Mouse (Mus musculus) hindbrain, embryonic 16.5 days (tissue): Measurements from ENCODE around the gene Meis1. TPM values are rescaled to one million over a fixed set of nuclear protein-coding genes. Genes with fewer than 3 reads are reported as not detected.

ENCODE experiments used
- ATAC-seq: fragments of 200-750 bp; cut with Nextera tagmentation; 2 replicates; pipeline ENCODE4 v1.8.0; 2017; ENCODE audit warnings: moderate TSS enrichment, moderate library complexity
- H3K27ac ChIP-seq: fragments of 300-500 bp; sonication (generic); 2 replicates; pipeline ENCODE4 v1.5.1; 2014; ENCODE audit warnings: low read depth, mild to moderate bottlenecking, control low read depth, low read length, moderate library complexity
- H3K27me3 ChIP-seq: fragments of 300-500 bp; sonication (generic); replicated peaks from 2 replicates; pipeline ENCODE4 v1.6.1; 2014; ENCODE audit warnings: low read length; ENCODE audit not compliant: control insufficient read depth, insufficient read depth
- H3K36me3 ChIP-seq: fragments of 300-500 bp; sonication (generic); 2 replicates; pipeline ENCODE4 v1.6.1; 2014; ENCODE audit warnings: mild to moderate bottlenecking, low read length, moderate library complexity, mixed read lengths; ENCODE audit not compliant: control insufficient read depth, insufficient read depth
- H3K4me1 ChIP-seq: fragments of 300-500 bp; sonication (generic); 2 replicates; pipeline ENCODE4 v1.6.1; 2014; ENCODE audit warnings: low read depth, low read length; ENCODE audit not compliant: control insufficient read depth, insufficient read depth
- H3K4me2 ChIP-seq: fragments of 300-500 bp; sonication (generic); 2 replicates; pipeline ENCODE4 v1.6.1; 2014; ENCODE audit warnings: mild to moderate bottlenecking, low read length, control low read depth, moderate library complexity
- H3K4me3 ChIP-seq: fragments of 300-500 bp; sonication (generic); 2 replicates; pipeline ENCODE4 v1.5.1; 2014; ENCODE audit warnings: mild to moderate bottlenecking, low read length, control low read depth, moderate library complexity
- H3K9ac ChIP-seq: fragments of 300-500 bp; sonication (generic); 2 replicates; pipeline ENCODE4 v1.6.1; 2014; ENCODE audit warnings: low read depth, mild to moderate bottlenecking, control low read depth, low read length, moderate library complexity
- H3K9me3 ChIP-seq: fragments of 300-500 bp; sonication (generic); 2 replicates; pipeline ENCODE4 v1.6.1; 2014; ENCODE audit warnings: mild to moderate bottlenecking, low read length, moderate library complexity; ENCODE audit not compliant: control insufficient read depth
- WGBS: fragments of 180-500 bp; shearing (Covaris S2); extraction: QIAGEN DNeasy Blood & Tissue Kit; methylation state at CpG from one replicate; pipeline ENCODE4 v1.1.7; 2014; 5-methylcytosine and 5-hydroxymethylcytosine counted together
- polyA plus RNA-seq: library from polyadenylated mRNA; unstranded; fragments of >200 nt; fragmentation: Nextera tagmentation; extraction: Ambion mirVana; gene quantifications from 2 replicates; pipeline ENCODE4 v1.2.1, GENCODE M21; 2015

Gene Meis1
- polyA plus RNA-seq, 1 experiment from 2014 or later: 183 TPM

- Histone ChIP-seq H3K9me3 (no peaks in the 10 kb centered on the region), H3K4me1 (peaks cover 23% of the 10 kb centered on the region), H3K27ac (no peak overlapping the region), H3K27me3 (no peaks in the 10 kb centered on the region), H3K9ac (no peak overlapping the region), H3K4me3 (no peak overlapping the region), H3K4me2 (no peak overlapping the region), H3K36me3 (no peaks in the 10 kb centered on the region)
- 66% methylated on average over 2 of the region's 2 CpGs for WGBS
- ATAC-seq: no peak
These were observed 92.0 kb downstream of the Meis1 start for GRCm38 (mm10) chr11:18926798-18927197.

- Histone ChIP-seq H3K4me3 (no peak overlapping the region), H3K27me3 (no peaks in the 10 kb centered on the region), H3K9me3 (no peaks in the 10 kb centered on the region), H3K27ac (no peak overlapping the region), H3K36me3 (no peaks in the 10 kb centered on the region), H3K4me1 (peaks cover 8% of the 10 kb centered on the region), H3K4me2 (no peak overlapping the region), H3K9ac (no peak overlapping the region)
- no peak for ATAC-seq
- WGBS: 73% methylated on average over 2 of the region's 2 CpGs
These were observed 94.0 kb downstream of the Meis1 start for GRCm38 (mm10) chr11:18924583-18925334.

GRCm38 (mm10) chr11:18923274-18923673 is 95.5 kb downstream of the Meis1 start:
- Histone ChIP-seq H3K27me3 (no peaks in the 10 kb centered on the region), H3K36me3 (no peaks in the 10 kb centered on the region), H3K9ac (no peak overlapping the region), H3K4me3 (no peak overlapping the region), H3K9me3 (no peaks in the 10 kb centered on the region), H3K4me1 (peaks cover 9% of the 10 kb centered on the region), H3K4me2 (no peak overlapping the region), H3K27ac (no peak overlapping the region)
- 84% methylated on average over 5 of the region's 5 CpGs for WGBS
- no peak for ATAC-seq

GRCm38 (mm10) chr11:18920651-18921050 is 98.1 kb downstream of the Meis1 start:
- H3K36me3 ChIP-seq: no peaks in the 10 kb centered on the region
- no peak overlapping the region for H3K9ac ChIP-seq
- peaks cover 19% of the 10 kb centered on the region for H3K4me1 ChIP-seq
- H3K4me2 ChIP-seq: no peak overlapping the region
- no peak for ATAC-seq
- WGBS: 96% methylated on average over 3 of the region's 3 CpGs
- no peak overlapping the region for H3K4me3 ChIP-seq
- H3K27me3 ChIP-seq: no peaks in the 10 kb centered on the region
- H3K9me3 ChIP-seq: no peaks in the 10 kb centered on the region
- H3K27ac ChIP-seq: no peak overlapping the region

- Histone ChIP-seq H3K9ac (no peak overlapping the region), H3K4me1 (peaks cover 19% of the 10 kb centered on the region), H3K27ac (no peak overlapping the region), H3K36me3 (no peaks in the 10 kb centered on the region), H3K4me3 (no peak overlapping the region), H3K4me2 (no peak overlapping the region), H3K9me3 (no peaks in the 10 kb centered on the region), H3K27me3 (no peaks in the 10 kb centered on the region)
- WGBS: 57% methylated on average over 3 of the region's 3 CpGs
- no peak for ATAC-seq
These were observed 99.5 kb downstream of the Meis1 start for GRCm38 (mm10) chr11:18919162-18919762.

- H3K36me3 ChIP-seq: no peaks in the 10 kb centered on the region
- no peak overlapping the region for H3K9ac ChIP-seq
- no peak for ATAC-seq
- H3K4me1 ChIP-seq: peaks cover 19% of the 10 kb centered on the region
- no peaks in the 10 kb centered on the region for H3K27me3 ChIP-seq
- H3K9me3 ChIP-seq: no peaks in the 10 kb centered on the region
- H3K27ac ChIP-seq: no peak overlapping the region
- WGBS: 23% methylated on average over 5 of the region's 5 CpGs
- H3K4me3 ChIP-seq: no peak overlapping the region
- no peak overlapping the region for H3K4me2 ChIP-seq
These were observed 100.9 kb downstream of the Meis1 start for GRCm38 (mm10) chr11:18917887-18918286.

GRCm38 (mm10) chr11:18913251-18913650 is 105.5 kb downstream of the Meis1 start:
- H3K4me1 ChIP-seq: peaks cover 32% of the 10 kb centered on the region
- no peak overlapping the region for H3K4me2 ChIP-seq
- no peak for ATAC-seq
- H3K9me3 ChIP-seq: no peaks in the 10 kb centered on the region
- H3K36me3 ChIP-seq: no peaks in the 10 kb centered on the region
- no peak overlapping the region for H3K4me3 ChIP-seq
- WGBS: 38% methylated on average over 1 of the region's 1 CpGs
- H3K27ac ChIP-seq: no peak overlapping the region
- H3K27me3 ChIP-seq: no peaks in the 10 kb centered on the region
- H3K9ac ChIP-seq: no peak overlapping the region

GRCm38 (mm10) chr11:18912311-18913019 is 106.3 kb downstream of the Meis1 start:
- Histone ChIP-seq H3K4me3 (no peak overlapping the region), H3K36me3 (no peaks in the 10 kb centered on the region), H3K9me3 (no peaks in the 10 kb centered on the region), H3K4me2 (no peak overlapping the region), H3K4me1 (peaks cover 26% of the 10 kb centered on the region), H3K9ac (no peak overlapping the region), H3K27ac (peak overlapping the region; percentile 31; the same call in 1 of the 2 replicates), H3K27me3 (no peaks in the 10 kb centered on the region)
- WGBS: 46% methylated on average over 6 of the region's 6 CpGs
- ATAC-seq: no peak

- no peak overlapping the region for H3K27ac ChIP-seq
- no peak overlapping the region for H3K4me2 ChIP-seq
- peaks cover 11% of the 10 kb centered on the region for H3K4me1 ChIP-seq
- no peaks in the 10 kb centered on the region for H3K27me3 ChIP-seq
- H3K9ac ChIP-seq: no peak overlapping the region
- no peaks in the 10 kb centered on the region for H3K9me3 ChIP-seq
- 51% methylated on average over 3 of the region's 3 CpGs for WGBS
- peaks cover 2% of the 10 kb centered on the region; the same call in 1 of the 2 replicates for H3K36me3 ChIP-seq
- no peak for ATAC-seq
- H3K4me3 ChIP-seq: no peak overlapping the region
These were observed 111.9 kb downstream of the Meis1 start for GRCm38 (mm10) chr11:18906866-18907265.
